Mouse (Mus musculus) lung, embryonic 15.5 days (tissue): ENCODE measurements around the gene Prdx2. TPM values are rescaled to one million over a fixed set of nuclear protein-coding genes. Genes with fewer than 3 reads are reported as not detected.

ENCODE experiments used
- ATAC-seq: fragments of 200-750 bp; cut with Nextera tagmentation; 2 replicates; pipeline ENCODE4 v1.8.0; 2017; ENCODE audit warnings: moderate number of reproducible peaks, borderline replicate concordance; ENCODE audit not compliant: low FRiP score, low TSS enrichment; ENCODE audit errors: extremely low read depth
- H3K27ac ChIP-seq: fragments of 300-500 bp; sonication (generic); 2 replicates; pipeline ENCODE4 v1.5.1; 2015; ENCODE audit warnings: moderate library complexity, mild to moderate bottlenecking, inconsistent platforms
- H3K27me3 ChIP-seq: fragments of 300-500 bp; sonication (generic); 2 replicates; pipeline ENCODE4 v1.6.1; 2015; ENCODE audit warnings: inconsistent platforms
- H3K36me3 ChIP-seq: fragments of 300-500 bp; sonication (generic); 2 replicates; pipeline ENCODE4 v1.6.1; 2015; ENCODE audit warnings: inconsistent platforms
- H3K4me1 ChIP-seq: fragments of 300-500 bp; sonication (generic); 2 replicates; pipeline ENCODE4 v1.6.1; 2015; ENCODE audit warnings: inconsistent platforms
- H3K4me2 ChIP-seq: fragments of 300-500 bp; sonication (generic); 2 replicates; pipeline ENCODE4 v1.6.1; 2015; ENCODE audit warnings: inconsistent platforms, mild to moderate bottlenecking, moderate library complexity
- H3K4me3 ChIP-seq: fragments of 300-500 bp; sonication (generic); 2 replicates; pipeline ENCODE4 v1.5.1; 2015; ENCODE audit warnings: mild to moderate bottlenecking, inconsistent platforms
- H3K9ac ChIP-seq: fragments of 300-500 bp; sonication (generic); 2 replicates; pipeline ENCODE4 v1.6.1; 2015; ENCODE audit warnings: inconsistent platforms
- H3K9me3 ChIP-seq: fragments of 300-500 bp; sonication (generic); 2 replicates; pipeline ENCODE4 v1.6.1; 2016; ENCODE audit warnings: inconsistent platforms
- WGBS: fragments of 180-500 bp; shearing (Covaris S2); methylation state at CpG from one replicate; pipeline ENCODE4 v1.1.7; 2015; 5-methylcytosine and 5-hydroxymethylcytosine counted together
- polyA plus RNA-seq: library from polyadenylated mRNA; unstranded; fragments of >200 nt; fragmentation: Nextera tagmentation; extraction: Ambion mirVana; gene quantifications from 2 replicates; pipeline ENCODE4 v1.2.1, GENCODE M21; 2015

Prdx2 gene
- polyA plus RNA-seq, 1 experiment from 2014 or later: 727 TPM

DNA sequence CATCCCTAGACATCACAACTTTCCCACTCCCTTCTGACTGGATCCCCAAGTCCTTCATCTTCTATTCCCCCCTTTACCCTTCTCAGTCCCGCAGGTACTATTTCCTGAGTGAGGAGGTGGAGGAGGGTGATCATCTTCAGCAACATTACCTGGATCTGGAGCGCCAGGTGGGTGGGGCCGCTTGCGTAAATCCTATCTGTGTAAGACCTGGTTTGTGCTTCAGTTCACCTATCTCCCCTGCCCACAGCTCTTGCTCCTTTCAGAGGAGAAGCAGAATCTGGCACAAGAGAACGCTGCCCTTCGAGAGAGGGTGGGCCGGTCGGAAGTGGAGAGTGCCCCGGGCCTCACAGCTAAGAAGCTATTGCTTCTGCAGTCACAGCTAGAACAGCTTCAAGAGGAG is 25.0 kb downstream of the Prdx2 start:
- no peak overlapping the region for H3K27ac ChIP-seq
- H3K4me3 ChIP-seq: no peak overlapping the region
- peaks cover 15% of the 10 kb centered on the region for H3K4me1 ChIP-seq
- 89% methylated on average over 9 of the region's 9 CpGs for WGBS
- H3K4me2 ChIP-seq: no peak overlapping the region
- no peaks in the 10 kb centered on the region for H3K9me3 ChIP-seq
- ATAC-seq: no peak
- H3K36me3 ChIP-seq: no peaks in the 10 kb centered on the region
- no peak overlapping the region for H3K9ac ChIP-seq
- H3K27me3 ChIP-seq: 0 out of 2 replicates have a peak, but pooled peaks cover 7% of the 10 kb centered on the region

DNA sequence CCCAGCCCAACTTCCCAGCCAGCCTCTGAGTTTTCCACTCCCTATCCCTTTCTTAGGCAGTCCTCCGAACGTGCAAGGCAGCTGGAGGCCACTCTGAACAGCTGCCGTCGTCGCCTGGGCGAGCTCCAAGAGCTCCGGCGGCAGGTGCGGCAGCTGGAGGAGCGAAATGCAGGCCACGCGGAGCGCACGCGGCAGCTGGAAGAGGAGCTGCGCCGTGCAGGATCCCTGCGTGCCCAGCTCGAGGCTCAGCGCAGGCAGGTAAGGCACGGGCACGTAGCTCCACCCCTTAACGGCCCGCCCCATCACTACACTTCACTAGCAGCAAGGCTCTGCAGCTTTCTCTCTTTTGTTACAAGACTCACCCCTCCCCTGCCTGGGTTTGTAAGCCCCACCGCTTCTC is 26.3 kb downstream of the Prdx2 start:
- no peak overlapping the region for H3K4me3 ChIP-seq
- 0 out of 2 replicates have a peak, but pooled peaks cover 7% of the 10 kb centered on the region for H3K27me3 ChIP-seq
- H3K27ac ChIP-seq: no peak overlapping the region
- H3K4me2 ChIP-seq: no peak overlapping the region
- H3K9me3 ChIP-seq: no peaks in the 10 kb centered on the region
- no peaks in the 10 kb centered on the region for H3K36me3 ChIP-seq
- H3K9ac ChIP-seq: no peak overlapping the region
- 32% methylated on average over 25 of the region's 25 CpGs for WGBS
- no peak for ATAC-seq
- H3K4me1 ChIP-seq: peaks cover 11% of the 10 kb centered on the region

DNA sequence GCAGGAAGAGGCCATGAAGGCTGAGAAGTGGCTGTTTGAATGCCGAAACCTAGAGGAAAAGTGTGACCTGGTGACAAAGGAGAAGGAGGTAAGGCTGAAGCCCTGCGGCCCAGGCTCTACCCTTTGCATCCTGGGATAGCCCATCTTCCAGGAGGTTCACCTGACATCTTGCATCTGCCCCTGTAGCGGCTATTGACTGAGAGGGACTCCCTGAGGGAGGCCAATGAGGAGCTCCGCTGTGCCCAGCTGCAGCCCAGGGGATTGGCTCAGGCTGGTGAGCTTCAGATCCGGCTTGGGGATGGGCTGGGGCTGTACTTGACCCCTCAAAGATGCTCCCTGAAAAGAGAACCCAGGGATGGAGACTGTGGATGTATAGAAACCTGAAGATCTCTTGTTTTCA is 27.6 kb downstream of the Prdx2 start:
- Histone ChIP-seq H3K36me3 (no peaks in the 10 kb centered on the region), H3K27me3 (0 out of 2 replicates have a peak, but pooled peaks cover 7% of the 10 kb centered on the region), H3K4me3 (no peak overlapping the region), H3K9ac (no peak overlapping the region), H3K27ac (no peak overlapping the region), H3K4me1 (peaks cover 3% of the 10 kb centered on the region), H3K4me2 (no peak overlapping the region), H3K9me3 (no peaks in the 10 kb centered on the region)
- 80% methylated on average over 5 of the region's 5 CpGs for WGBS
- ATAC-seq: no peak

DNA sequence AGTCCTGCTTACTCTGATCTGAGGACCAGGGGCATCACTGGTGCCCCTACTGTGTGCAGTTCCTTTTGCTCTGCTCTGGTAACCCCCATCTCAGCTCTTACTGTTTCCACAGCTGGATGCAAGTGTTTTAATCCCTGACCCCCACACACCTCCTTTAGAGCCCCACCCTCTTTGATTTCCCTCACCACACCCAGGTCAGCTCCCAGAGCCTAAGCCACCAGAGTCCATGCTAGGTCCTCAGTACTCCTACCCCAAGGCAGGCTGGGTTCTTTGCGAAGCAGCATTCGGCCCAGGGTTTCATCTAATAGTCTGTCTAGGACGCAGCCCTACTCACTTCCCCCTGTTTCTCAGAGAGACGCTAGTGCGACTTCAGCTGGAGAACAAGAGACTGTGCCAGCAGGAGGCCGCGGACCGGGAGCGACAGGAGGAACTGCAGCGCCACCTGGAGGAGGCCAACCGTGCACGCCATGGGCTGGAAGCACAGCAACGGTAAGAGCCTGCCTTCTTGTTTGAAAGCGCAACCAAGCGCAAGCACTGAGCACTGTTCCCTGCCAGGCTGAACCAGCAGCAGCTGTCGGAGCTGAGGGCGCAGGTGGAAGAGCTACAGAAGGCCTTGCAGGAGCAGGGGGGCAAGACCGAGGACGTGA is 28.4 kb downstream of the Prdx2 start:
- Histone ChIP-seq H3K4me1 (peaks cover 3% of the 10 kb centered on the region), H3K4me2 (no peak overlapping the region), H3K27me3 (0 out of 2 replicates have a peak, but pooled peaks cover 7% of the 10 kb centered on the region), H3K9me3 (no peaks in the 10 kb centered on the region), H3K36me3 (no peaks in the 10 kb centered on the region), H3K27ac (no peak overlapping the region), H3K9ac (no peak overlapping the region), H3K4me3 (no peak overlapping the region)
- WGBS: 8% methylated on average over 19 of the region's 19 CpGs
- peak; percentile 68 for ATAC-seq

GRCm38 (mm10) chr8:85007686-85008085 is 38.3 kb downstream of the Prdx2 start:
- ATAC-seq: no peak
- no peak overlapping the region for H3K27ac ChIP-seq
- 9% methylated on average over 25 of the region's 25 CpGs for WGBS
- no peaks in the 10 kb centered on the region for H3K36me3 ChIP-seq
- no peak overlapping the region for H3K4me2 ChIP-seq
- H3K9me3 ChIP-seq: no peaks in the 10 kb centered on the region
- H3K27me3 ChIP-seq: peaks cover 46% of the 10 kb centered on the region
- H3K4me3 ChIP-seq: no peak overlapping the region
- no peaks in the 10 kb centered on the region for H3K4me1 ChIP-seq
- no peak overlapping the region for H3K9ac ChIP-seq

DNA sequence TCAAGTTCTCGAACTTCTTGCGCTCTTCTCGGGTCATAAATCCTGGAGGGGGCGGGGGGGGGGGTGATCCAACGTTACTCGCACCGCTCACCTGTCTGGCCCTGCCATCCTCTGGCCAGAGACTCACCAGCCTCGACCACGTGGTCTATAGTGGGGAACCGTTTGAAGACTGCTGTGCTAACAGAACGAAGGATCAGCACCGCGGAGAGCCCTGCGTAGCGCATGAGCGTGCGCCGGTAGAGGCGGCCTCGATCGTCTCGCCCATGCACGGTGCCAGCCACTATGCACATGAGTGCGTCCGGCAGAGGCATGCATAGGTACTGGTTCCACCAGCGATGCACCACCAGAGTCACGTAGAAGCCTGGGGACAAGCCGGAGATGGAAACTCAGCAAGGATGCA is 41.9 kb downstream of the Prdx2 start:
- Histone ChIP-seq H3K36me3 (no peaks in the 10 kb centered on the region), H3K4me1 (peaks cover 5% of the 10 kb centered on the region), H3K4me2 (no peak overlapping the region), H3K27ac (no peak overlapping the region), H3K27me3 (peaks cover 69% of the 10 kb centered on the region), H3K9ac (no peak overlapping the region), H3K9me3 (no peaks in the 10 kb centered on the region), H3K4me3 (no peak overlapping the region)
- ATAC-seq: no peak
- WGBS: 11% methylated on average over 28 of the region's 28 CpGs

DNA sequence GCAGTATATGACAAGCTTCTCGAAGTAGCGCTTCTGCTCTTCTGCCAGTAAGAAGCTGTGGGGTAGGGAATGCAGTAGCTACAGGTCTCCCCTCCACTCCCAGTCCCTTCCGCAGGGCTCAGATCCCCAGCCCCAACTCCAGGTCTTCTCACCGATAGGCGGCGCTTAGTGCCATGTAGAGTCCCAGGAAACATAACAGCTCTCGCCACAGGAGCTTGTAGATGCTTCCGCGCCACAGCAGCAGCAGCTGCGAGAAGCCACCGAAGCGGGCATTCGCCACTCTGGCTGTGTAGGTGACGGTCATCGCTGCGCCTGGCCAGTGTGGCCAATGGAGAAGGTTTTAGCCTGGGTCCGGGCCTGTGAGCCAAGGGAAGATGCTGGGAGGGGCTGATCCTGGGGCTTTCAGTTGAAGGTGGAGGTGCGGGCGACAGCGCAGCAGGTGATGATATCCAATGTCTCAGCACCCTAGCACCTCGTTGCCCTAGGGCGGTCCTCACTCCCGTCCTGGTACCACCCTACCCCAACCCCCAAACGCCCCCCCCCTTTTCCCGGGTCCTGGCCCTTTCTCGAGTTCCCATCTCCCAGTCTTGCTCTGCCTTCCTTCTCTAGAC is 43.9 kb downstream of the Prdx2 start:
- Histone ChIP-seq H3K27me3 (peaks cover 57% of the 10 kb centered on the region), H3K36me3 (peaks cover 11% of the 10 kb centered on the region), H3K9me3 (no peaks in the 10 kb centered on the region), H3K4me1 (peaks cover 5% of the 10 kb centered on the region), H3K4me3 (peak overlapping the region; percentile 27), H3K27ac (no peak overlapping the region), H3K4me2 (peak overlapping the region; percentile 57), H3K9ac (peak overlapping the region; percentile 20; the same call in 1 of the 2 replicates)
- peak; percentile 53; the same call in 1 of the 2 replicates for ATAC-seq
- 3% methylated on average over 25 of the region's 26 CpGs for WGBS

GRCm38 (mm10) chr8:85014431-85014830 is 45.0 kb downstream of the Prdx2 start, which contains the start of gene Best2:
Gene Best2, minus strand, starts transcription at chr8:85014531.
- 38% methylated on average over 1 of the region's 2 CpGs for WGBS
- Histone ChIP-seq H3K4me3 (peak within 1 kb of the TSS; percentile 27), H3K27me3 (peaks cover 46% of the 10 kb centered on the region), H3K36me3 (peaks cover 21% of the 10 kb centered on the region), H3K4me1 (peaks cover 5% of the 10 kb centered on the region), H3K4me2 (peak within 1 kb of the TSS; percentile 57), H3K9ac (peak within 1 kb of the TSS; percentile 20; the same call in 1 of the 2 replicates), H3K9me3 (no peaks in the 10 kb centered on the region), H3K27ac (no peak within 1 kb of the TSS)
- no peak for ATAC-seq

DNA sequence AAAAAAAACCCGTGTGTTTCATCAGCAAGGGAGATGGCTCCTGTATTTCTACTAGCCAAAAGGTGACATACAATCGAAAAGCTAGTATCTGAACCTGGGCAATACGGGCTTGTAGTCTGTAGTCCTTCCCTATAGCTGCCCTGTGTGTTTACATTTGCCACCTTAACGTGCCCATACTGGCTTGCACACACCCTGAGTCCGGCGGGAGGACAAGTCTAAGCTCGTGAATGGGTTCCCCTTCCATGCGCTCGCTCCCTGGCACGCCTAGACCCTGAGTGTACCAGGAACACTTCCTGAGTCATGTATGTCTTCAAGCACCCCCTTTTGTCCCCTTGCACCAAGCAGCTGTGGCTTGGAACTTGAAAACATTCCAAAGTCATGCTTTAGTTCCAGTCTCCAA is 47.3 kb downstream of the Prdx2 start:
- H3K4me3 ChIP-seq: no peak overlapping the region
- H3K4me1 ChIP-seq: peaks cover 5% of the 10 kb centered on the region
- no peak overlapping the region for H3K9ac ChIP-seq
- H3K36me3 ChIP-seq: peaks cover 40% of the 10 kb centered on the region
- WGBS: 60% methylated on average over 10 of the region's 10 CpGs
- H3K27ac ChIP-seq: no peak overlapping the region
- no peak for ATAC-seq
- H3K27me3 ChIP-seq: peaks cover 29% of the 10 kb centered on the region
- H3K9me3 ChIP-seq: no peaks in the 10 kb centered on the region
- no peak overlapping the region for H3K4me2 ChIP-seq

DNA sequence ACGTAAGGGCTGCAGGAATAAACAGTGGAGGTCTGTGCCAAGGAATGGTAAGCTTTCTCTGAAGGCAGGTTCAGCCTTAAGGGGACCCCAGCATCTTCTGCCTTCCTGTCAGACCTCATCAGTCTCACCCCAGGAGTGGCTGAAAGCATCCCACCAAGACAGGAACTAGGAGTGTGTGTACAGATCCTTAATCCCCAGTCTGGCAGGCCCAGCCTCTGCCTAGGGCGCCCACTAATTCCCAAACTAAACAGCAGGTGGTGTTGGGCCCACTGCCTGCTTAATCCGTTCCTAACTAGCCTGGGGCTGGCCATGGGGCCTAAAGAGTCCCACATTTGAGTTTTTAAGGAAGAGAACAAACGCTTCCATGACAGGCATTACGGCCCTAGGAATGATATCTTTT is 47.8 kb downstream of the Prdx2 start:
- WGBS: 45% methylated on average over 5 of the region's 5 CpGs
- Histone ChIP-seq H3K4me3 (no peak overlapping the region), H3K4me1 (peaks cover 5% of the 10 kb centered on the region), H3K4me2 (no peak overlapping the region), H3K9ac (no peak overlapping the region), H3K27me3 (peaks cover 27% of the 10 kb centered on the region), H3K36me3 (peaks cover 45% of the 10 kb centered on the region), H3K9me3 (no peaks in the 10 kb centered on the region), H3K27ac (no peak overlapping the region)
- no peak for ATAC-seq

DNA sequence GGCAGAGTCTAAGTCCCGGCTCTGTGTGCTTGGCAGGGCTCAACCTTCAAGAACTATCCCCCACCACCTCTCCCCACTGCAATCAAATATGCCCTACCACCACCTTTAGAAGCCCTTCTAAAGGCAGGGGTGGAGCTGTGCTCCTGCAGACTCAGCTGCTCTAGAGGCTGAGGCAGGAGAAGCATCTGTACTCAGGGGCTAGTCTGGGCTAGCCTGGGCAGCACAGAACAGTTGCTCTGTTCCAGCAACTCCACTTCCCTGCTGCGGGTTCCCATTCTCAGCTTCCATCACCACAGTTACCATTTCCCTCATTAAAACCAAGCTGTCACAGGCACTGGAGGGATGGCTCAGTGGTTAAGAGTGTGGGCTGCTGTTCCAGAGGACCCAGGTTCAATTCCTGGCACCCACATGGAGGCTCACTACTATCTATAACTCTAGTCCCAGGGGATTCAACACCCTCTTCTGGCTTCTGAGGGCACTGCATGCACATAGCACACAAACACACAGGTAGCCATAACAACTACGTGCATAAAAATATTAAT is 52.2 kb downstream of the Prdx2 start:
- Histone ChIP-seq H3K9me3 (no peaks in the 10 kb centered on the region), H3K9ac (no peak overlapping the region), H3K36me3 (peaks cover 64% of the 10 kb centered on the region), H3K27ac (no peak overlapping the region), H3K4me3 (no peak overlapping the region), H3K4me2 (no peak overlapping the region), H3K4me1 (peaks cover 22% of the 10 kb centered on the region), H3K27me3 (no peaks in the 10 kb centered on the region)
- 94% methylated on average over 3 of the region's 3 CpGs for WGBS
- no peak for ATAC-seq

DNA sequence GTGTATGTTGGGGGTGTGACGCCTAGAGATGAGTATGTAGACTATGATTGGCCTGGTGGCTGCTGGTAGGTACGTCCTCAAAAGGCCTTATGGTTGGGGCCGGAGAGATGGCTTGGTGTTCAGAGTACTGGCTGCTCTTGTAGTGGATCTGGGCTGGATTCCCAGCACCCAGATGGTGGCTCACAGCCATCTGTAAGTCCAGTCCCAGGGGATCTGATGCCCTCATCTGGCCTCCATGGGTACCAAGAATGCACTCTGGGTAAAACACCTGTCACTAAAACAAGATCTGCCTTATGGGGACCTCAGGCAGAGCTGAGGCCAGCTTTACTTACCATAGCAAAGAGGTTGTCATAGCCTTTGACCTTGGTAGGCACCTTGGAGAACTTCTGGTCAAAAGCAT is 54.5 kb downstream of the Prdx2 start:
- Histone ChIP-seq H3K9me3 (no peaks in the 10 kb centered on the region), H3K9ac (no peak overlapping the region), H3K4me2 (peak overlapping the region; percentile 90; the same call in 1 of the 2 replicates), H3K36me3 (peaks cover 49% of the 10 kb centered on the region), H3K4me1 (peaks cover 33% of the 10 kb centered on the region), H3K4me3 (peak overlapping the region; percentile 95; the same call in 1 of the 2 replicates), H3K27ac (no peak overlapping the region), H3K27me3 (no peaks in the 10 kb centered on the region)
- WGBS: 93% methylated on average over 3 of the region's 3 CpGs
- ATAC-seq: no peak
